Mouse (Mus musculus): ENCODE results near the gene Sirt1.

GRCm38 (mm10) chr10:63412756-63413155, 31.3 kb upstream of the Sirt1 start:
- no peak for TF ChIP-seq POLR2A (IDR thresholded peaks at IDR 0.05; ENCODE audit: borderline replicate concordance, extremely low read depth, insufficient read depth, insufficient read length, poor library complexity, severe bottlenecking)
- no peak for TF ChIP-seq CTCF (IDR thresholded peaks at IDR 0.05; ENCODE audit: borderline replicate concordance, extremely low read depth, insufficient read depth, insufficient read length)
